Mouse (Mus musculus) left cerebral cortex, adult 2 months (tissue): ENCODE results near the gene Usp18. TPM values are rescaled to one million over a fixed set of nuclear protein-coding genes. Genes with fewer than 3 reads are reported as not detected.
A peak's percentile ranks its signal among the peaks of the same experiment; 100 is the strongest.

Source experiments
- DNase-seq, 2 experiments: peaks; one replicate each; pipeline ENCODE4 v3.0.0; 2021 to 2022; ENCODE audit warnings: low spot score in 2 of 2, mixed read lengths in 1 of 2; ENCODE audit errors: extremely low spot score in 1 of 2
- H3K27ac ChIP-seq: fragments of 200-600 bp; 2 replicates; pipeline ENCODE4 v1.8.1; 2022
- H3K4me3 ChIP-seq: fragments of 200-600 bp; 2 replicates; pipeline ENCODE4 v1.8.1; 2022
- CTCF ChIP-seq: fragments of 200-600 bp; IDR thresholded peaks from 2 replicates; pipeline ENCODE4 v1.8.1; 2022; ENCODE audit warnings: antibody characterized with exemption, mild to moderate bottlenecking, moderate library complexity
- intact Hi-C: fragments of 180-260 bp; cut with DNase I; formaldehyde crosslinking; loops from one replicate; pipeline ENCODE4 v1.15.1; 2025
- total RNA-seq, 2 experiments: library from RNA; stranded (reverse); gene quantifications; 2 replicates each; pipeline ENCODE4 v1.2.3; 2021

The Usp18 gene
- total RNA-seq, 2 experiments from 2014 or later: 0.18 to 0.89 TPM

DNA sequence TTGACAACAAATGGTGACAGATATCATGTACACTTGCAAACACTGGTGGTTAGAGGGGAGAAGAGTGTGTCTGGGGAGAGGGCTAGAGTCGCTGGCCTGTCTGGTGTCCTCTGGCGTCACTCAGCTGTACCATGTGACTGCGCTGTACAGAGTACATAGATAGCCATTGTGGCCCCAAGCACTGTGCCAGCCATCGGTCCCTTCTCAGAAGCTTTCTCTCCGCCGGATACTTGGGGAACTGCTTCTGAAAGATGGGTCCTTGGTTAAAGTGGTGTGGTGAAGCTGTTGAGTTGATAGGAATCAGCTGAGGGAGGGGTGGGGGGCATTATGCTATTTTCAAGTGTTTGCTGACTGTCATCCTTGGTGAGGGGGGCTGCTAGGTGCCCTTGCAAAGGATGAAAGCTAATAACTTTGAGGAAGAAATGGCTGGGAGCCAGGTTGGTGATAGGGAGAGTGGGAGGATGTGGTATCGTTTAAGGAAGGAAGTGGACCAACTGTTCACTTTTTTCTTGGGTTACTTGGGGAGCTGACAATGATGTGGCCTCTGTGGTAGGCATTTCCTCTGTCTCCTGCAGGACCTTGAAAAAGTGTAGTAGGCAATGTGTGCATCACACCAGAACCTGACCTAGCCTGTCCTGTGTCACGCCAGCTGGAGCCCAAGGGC lies 30.9 kb upstream of the Usp18 start:
- intact Hi-C loops: no loop called here
- DNase-seq: no peak
- H3K27ac ChIP-seq: no peak overlapping the region
- no peak overlapping the region for H3K4me3 ChIP-seq
- no peak for TF ChIP-seq CTCF

DNA sequence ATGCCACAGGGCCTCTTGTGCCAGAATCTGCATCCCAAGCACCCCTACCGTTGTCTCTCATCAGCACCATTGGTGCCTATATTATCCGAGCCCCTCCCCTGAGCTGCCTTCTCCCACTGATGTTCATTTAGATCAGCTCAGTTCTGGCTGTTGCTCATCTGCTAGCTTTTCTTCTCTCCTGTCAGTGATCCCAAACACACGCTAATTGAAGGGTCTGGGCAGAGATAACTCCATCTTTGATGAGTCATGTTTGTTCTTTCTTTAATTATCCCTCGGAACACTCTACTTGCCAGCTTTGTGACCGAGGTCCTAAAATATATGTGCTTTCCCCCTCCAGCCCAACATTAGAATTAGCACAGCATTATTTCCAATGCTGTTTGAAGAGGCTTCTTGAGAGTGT lies 30.4 kb upstream of the Usp18 start:
- no peak for DNase-seq
- intact Hi-C loops: no loop called here
- H3K27ac ChIP-seq: no peak overlapping the region; the same call in 1 of the 2 replicates

DNA sequence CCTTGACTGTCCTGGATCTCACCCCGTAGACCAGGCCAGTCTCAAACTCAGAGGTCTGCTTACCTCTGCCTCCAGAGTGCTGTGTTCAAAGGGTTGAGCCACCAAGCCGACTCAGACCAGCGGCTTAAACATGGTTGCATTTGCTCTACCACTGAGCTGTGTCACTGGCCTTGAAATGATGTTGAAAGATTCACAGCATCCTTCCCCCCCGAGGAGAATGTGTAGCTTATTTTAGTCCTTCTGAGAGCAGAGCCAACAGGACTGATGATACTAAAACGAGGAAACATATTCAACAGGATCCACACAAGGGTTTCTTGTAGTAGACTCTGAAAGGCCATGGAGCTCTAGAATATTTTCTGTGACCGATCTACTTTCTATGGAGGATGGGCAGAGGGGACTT lies 29.8 kb upstream of the Usp18 start:
- H3K27ac ChIP-seq: peak overlapping the region; percentile 8; the same call in 1 of the 2 replicates
- intact Hi-C loops: no loop called here
- no peak for DNase-seq
- TF ChIP-seq CTCF: no peak
- H3K4me3 ChIP-seq: no peak overlapping the region

More for the DNA sequence above, 30.4 kb upstream of the Usp18 start:
- H3K4me3 ChIP-seq: no peak overlapping the region
- no peak for TF ChIP-seq CTCF

DNA sequence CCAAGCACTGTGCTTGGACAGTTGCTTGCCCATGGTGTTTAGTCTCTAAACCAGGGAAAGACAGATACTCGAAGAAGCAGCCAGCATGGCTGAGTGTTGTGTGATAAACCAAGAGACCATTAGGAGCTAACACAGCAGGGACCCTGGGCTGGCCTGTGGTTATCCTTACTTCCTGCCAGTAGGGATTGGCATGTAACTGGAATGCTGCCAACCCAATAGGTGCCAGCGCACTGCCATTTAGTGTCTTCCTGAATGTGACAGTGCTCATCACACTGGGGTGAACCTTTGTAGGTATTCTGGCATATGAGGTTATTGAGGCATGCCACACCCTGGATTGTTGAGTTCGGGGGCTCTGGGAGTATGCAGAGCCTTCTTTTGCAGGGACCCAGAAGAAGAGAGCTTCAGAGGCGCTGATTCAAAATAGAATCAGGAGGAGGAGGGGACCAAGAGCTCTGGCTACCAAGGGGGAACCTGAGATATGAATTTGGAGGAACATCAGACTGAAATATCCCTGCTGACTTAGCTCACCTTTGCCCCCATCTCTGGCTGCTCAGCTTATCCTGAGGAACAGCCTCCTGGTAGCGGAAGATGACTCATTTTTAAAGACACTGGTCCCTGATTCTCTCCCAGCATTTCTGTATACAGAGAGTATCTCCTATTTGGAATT lies 29.0 kb upstream of the Usp18 start:
- Histone ChIP-seq H3K27ac (no peak overlapping the region), H3K4me3 (no peak overlapping the region)
- TF ChIP-seq CTCF: no peak
- intact Hi-C loops: no loop called here
- DNase-seq: no peak

DNA sequence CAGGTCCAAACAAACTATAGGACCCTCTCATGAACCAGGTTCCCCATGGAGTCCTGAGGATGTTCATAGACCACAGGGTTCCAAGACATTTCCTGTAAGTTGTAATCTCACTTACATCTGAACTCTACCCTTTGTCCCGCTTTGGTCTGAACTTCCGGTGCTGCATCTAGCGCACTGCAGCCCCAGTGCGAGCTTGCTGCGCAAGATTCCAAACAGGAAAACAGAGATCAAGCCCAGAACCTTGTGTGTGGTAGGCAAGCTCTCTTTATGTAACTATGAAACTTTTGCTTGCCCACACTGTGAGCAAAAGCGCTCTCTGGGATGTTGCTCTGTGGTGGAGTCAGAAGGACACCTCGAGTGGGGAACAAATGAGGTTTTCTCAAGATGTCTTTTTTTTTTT lies 27.7 kb upstream of the Usp18 start:
- TF ChIP-seq CTCF: no peak
- DNase-seq: no peak
- intact Hi-C loops: no loop called here

DNA sequence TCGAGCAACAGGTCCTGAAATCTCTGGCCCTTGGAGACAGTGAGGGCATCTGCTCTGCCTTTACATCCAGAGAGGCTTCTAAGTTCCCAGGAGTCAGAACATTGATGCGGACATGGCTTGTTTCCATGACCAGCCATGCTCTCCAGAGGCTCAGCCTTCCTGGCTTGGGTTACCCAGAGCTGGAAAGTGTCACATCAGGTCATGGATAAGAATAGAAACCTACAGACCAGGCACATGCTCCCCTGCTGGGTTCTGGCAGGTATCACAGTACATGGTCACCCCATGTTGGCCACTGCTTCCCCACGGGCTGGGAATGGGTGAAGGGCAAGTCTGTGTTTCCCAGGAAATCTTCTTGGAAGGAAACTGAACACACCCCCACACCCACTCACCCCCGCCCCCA lies 26.3 kb upstream of the Usp18 start:
- intact Hi-C loops: no loop called here
- no peak for DNase-seq
- no peak for TF ChIP-seq CTCF
- Histone ChIP-seq H3K4me3 (no peak overlapping the region), H3K27ac (no peak overlapping the region)

More for the DNA sequence above, 27.7 kb upstream of the Usp18 start:
- Histone ChIP-seq H3K4me3 (no peak overlapping the region), H3K27ac (no peak overlapping the region)

DNA sequence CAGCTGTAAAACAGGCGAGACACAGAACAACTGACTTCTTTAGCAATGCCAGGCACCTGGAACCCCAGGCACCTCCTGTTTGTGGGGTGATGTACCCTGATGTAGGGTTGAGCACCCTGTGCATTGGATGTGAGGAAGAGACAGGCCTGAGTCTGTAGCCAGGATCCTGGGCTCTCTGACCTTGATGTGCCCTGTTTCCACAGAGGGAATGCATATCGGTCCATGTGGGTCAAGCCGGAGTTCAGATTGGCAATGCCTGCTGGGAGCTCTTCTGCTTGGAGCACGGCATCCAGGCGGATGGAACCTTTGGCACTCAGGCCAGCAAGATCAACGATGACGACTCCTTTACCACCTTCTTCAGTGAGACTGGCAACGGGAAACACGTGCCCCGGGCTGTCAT lies 25.5 kb upstream of the Usp18 start:
- no peak overlapping the region for H3K27ac ChIP-seq
- no peak for DNase-seq
- intact Hi-C loops: no loop called here
- no peak overlapping the region for H3K4me3 ChIP-seq
- TF ChIP-seq CTCF: no peak

DNA sequence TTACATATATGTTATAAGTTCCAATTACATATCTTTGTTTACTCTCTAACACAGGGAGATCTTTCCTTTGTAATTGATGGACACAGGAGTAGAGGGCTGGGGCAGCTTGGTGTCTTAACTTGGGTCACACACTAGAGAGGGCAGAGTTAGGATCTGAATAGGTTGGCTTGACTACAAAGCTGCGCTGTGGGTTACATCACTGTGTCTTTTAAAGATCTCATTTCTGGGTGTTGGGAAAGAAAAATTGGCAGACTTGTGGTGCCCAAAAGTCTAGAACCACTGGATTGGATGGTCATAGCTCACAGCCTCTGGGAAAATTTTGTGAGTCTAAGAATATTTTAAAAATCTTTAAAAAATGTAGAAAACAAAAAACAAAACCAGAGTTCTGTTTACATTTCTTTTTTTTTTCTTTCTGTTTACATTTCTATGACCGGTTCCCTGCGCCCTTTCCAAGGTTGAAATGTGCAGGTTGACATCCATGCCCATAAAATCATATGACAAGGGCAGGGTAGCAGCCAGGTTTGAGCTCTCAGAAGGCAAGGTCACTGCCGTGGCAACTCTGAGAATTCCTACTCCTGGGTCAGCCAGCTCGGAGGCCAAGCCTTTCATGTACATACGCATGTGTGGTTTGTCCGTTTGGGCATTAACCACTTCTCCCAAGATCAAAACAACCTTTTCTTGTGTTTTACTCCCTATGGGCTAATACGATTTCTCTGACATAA lies 23.7 kb upstream of the Usp18 start:
- Histone ChIP-seq H3K27ac (no peak overlapping the region), H3K4me3 (no peak overlapping the region)
- intact Hi-C loops: no loop called here
- no peak for TF ChIP-seq CTCF
- DNase-seq: no peak

DNA sequence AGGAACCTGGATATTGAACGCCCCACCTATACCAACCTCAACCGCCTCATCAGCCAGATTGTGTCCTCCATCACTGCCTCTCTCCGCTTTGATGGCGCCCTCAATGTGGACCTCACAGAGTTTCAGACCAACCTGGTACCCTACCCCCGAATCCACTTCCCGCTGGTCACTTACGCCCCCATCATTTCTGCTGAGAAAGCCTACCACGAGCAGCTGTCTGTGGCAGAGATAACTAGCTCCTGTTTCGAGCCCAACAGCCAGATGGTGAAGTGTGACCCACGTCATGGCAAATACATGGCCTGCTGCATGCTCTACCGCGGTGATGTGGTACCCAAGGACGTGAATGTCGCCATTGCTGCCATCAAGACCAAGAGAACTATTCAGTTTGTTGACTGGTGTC lies 22.7 kb upstream of the Usp18 start:
- no peak for TF ChIP-seq CTCF
- H3K27ac ChIP-seq: no peak overlapping the region
- intact Hi-C loops: no loop called here
- no peak overlapping the region for H3K4me3 ChIP-seq
- DNase-seq: no peak

DNA sequence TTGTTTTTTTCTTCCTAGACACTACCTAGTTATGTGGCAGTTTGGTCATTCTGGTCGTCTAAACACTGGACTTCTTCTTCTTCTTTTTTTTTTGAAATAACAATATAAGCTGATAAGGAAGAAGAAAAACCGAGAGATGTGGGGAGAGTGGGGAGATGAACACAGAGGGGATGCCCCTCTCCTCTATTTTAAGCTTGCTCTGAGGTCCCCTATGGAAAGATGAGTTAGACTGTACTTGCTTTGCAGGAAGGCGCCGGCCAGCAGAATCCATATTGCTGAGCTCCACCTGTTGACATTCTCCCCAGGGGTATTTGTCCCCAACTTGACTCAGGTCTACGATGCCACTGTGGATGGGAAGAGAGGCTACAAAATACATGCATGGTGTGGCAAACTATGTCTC lies 21.6 kb upstream of the Usp18 start:
- TF ChIP-seq CTCF: no peak
- DNase-seq: no peak
- no peak overlapping the region for H3K4me3 ChIP-seq
- H3K27ac ChIP-seq: no peak overlapping the region
- intact Hi-C loops: no loop called here

DNA sequence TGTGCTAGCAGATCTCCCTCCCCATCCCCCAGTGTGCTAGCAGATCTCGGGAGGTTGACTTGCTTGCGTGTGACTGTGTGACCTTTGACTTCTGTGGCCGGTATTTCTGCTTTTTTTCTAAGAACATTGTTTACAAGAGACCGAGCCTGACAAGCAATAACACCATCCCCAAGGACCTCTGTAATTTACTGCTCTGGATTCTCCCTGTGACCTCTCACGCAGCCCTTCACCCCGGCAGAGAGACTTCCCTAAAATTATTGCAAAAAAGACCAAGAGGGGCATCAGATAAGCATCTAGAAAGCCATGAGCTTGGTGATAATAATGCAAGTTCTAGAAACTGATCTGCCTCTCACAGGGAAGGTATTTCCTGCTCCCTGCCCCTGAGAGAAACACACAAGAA lies 20.7 kb upstream of the Usp18 start:
- TF ChIP-seq CTCF: no peak
- Histone ChIP-seq H3K4me3 (no peak overlapping the region), H3K27ac (no peak overlapping the region)
- intact Hi-C loops: no loop called here
- DNase-seq: no peak

DNA sequence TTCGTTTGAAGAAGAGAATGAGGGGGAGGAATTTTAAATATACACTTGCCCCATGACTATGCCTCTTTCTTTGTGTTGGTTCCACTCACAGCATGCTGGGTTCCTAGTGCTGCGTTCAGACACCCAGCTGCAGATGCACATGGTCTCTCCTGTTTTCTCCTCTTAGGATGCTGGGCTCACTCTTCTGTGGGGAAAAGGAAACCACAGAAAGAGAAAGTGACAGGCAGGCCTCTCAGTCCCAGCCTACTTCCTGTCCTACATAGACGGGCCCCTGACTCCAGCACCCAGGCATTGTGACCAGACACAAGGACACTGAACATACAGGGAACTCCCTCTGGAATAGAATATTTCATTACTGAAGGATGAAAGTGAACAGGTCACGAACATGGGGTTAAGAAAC lies 19.7 kb upstream of the Usp18 start:
- no peak overlapping the region for H3K4me3 ChIP-seq
- DNase-seq: no peak
- TF ChIP-seq CTCF: no peak
- no peak overlapping the region for H3K27ac ChIP-seq
- intact Hi-C loops: no loop called here
